Mouse (Mus musculus) frontal cortex, adult 2 months (tissue): Measurements from ENCODE around the gene Hspd1. TPM values are rescaled to one million over a fixed set of nuclear protein-coding genes. Genes with fewer than 3 reads are reported as not detected.

ENCODE experiments used
- DNase-seq, 2 experiments: peaks; one replicate each; pipeline ENCODE4 v3.0.0; 2022; ENCODE audit warnings: low spot score in 1 of 2; ENCODE audit errors: extremely low spot score in 1 of 2
- polyA plus RNA-seq: library from polyadenylated mRNA; depleted of rRNA; stranded (reverse); fragments of >200 nt; gene quantifications from 2 replicates; pipeline ENCODE4 v1.2.3, GENCODE M21; 2012; rRNA removed

The Hspd1 gene
- polyA plus RNA-seq, 1 experiment = 116 TPM

- DNase-seq = no peak
Observed at GRCm38 (mm10) chr1:55048841-55049587, 39.0 kb downstream of the Hspd1 start.

GRCm38 (mm10) chr1:55043164-55043563 lies 44.9 kb downstream of the Hspd1 start:
- no peak for DNase-seq

- no peak for DNase-seq
Observed at GRCm38 (mm10) chr1:55042246-55042645, 45.8 kb downstream of the Hspd1 start.

GRCm38 (mm10) chr1:55041691-55042090 lies 46.4 kb downstream of the Hspd1 start:
- DNase-seq = no peak

GRCm38 (mm10) chr1:55039944-55040343 lies 48.1 kb downstream of the Hspd1 start:
- DNase-seq = no peak

GRCm38 (mm10) chr1:55031026-55031779 lies 56.8 kb downstream of the Hspd1 start:
- no peak for DNase-seq

- DNase-seq = no peak
Observed at GRCm38 (mm10) chr1:55029446-55029845, 58.6 kb downstream of the Hspd1 start.

GRCm38 (mm10) chr1:55028512-55029249 lies 59.4 kb downstream of the Hspd1 start:
- no peak for DNase-seq

- no peak for DNase-seq
Observed at GRCm38 (mm10) chr1:55027966-55028365, 60.1 kb downstream of the Hspd1 start.

Other genes with a start within 250 kb of the Hspd1 start
- gene Ankrd44, start 161.9 kb downstream of the Hspd1 start, polyA plus RNA-seq = 15.9 and 18.9 TPM in 2 replicates
- 188 and 205 TPM in 2 replicates for gene Sf3b1, start 60.8 kb downstream of the Hspd1 start, polyA plus RNA-seq
- 27.8 and 31.9 TPM in 2 replicates for gene Coq10b, start 35.5 kb downstream of the Hspd1 start, polyA plus RNA-seq
- gene Hspe1, start 111 bp downstream of the Hspd1 start, polyA plus RNA-seq = 180 and 187 TPM in 2 replicates
- 45.5 and 47.1 TPM in 2 replicates for gene Mob4, start 43.0 kb upstream of the Hspd1 start, polyA plus RNA-seq
- gene Rftn2, start 138.5 kb upstream of the Hspd1 start, polyA plus RNA-seq = 19.5 and 21.7 TPM in 2 replicates
- 3.7 and 4.8 TPM in 2 replicates for gene Mars2, start 148.9 kb upstream of the Hspd1 start, polyA plus RNA-seq